Mouse (Mus musculus): Measurements from ENCODE around the gene Safb2.
A peak's percentile ranks its signal among the peaks of the same experiment; 100 is the strongest.

Safb2 gene

DNA sequence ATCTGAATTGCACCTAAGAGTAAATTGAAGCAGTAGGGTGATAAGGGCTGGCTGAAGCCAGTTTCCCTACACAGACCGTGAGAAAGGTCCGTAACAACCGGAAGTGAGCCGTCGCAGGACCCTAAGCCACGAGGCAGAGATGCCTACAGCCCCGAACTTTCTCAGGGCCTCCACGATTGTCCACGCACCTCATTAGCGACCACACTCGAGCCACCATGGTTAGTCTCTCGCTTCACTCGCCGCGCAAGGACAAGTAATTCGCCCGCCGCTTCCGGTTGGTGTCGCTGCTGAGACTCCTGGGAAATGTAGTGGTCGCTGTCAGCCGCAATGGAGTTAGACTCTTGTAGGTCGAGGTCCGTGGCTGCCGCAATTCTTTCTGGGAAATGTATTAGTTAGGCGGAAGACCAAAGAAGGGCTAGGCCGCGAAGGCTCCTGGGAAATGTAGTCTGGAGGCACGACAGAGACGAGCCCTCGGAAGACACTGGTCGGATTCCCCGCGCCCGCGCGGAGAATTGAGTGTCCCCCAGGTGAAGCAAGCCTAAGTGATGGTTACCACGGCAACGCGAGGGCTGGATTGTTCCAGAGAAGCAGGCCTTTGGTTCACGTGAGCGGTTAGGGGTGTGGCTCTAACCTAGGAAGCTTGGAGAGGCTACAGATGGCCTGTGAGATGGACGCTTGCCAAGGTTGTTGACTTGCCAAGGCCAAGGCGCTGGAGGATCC, 25.2 kb upstream of the Safb2 start, which contains the start of gene 2410015M20Rik:
TSS of gene 2410015M20Rik (minus strand) at position 320 of the 720 bp plus-strand sequence.
- DNase-seq (ENCODE audit: low read depth) = peak; percentile 95

DNA sequence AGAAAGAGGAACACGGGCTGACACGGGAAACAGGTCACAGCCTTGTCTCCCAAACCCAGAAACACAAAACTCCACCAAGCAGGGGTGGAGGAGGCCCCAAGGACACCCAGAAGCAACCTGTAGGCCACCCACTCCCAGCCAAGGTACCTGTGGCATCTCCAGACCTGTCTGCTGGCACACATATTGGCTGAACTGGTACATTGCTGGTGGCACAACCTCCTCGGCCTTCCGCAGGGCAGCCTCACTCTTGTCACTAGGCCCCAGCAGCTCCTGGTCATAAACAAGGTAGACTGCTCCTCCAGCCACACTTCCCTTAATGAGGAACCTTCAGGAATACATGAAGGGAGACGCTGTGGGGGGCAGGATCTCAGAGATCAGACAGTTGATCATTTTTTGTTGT, 24.3 kb upstream of the Safb2 start:
- DNase-seq (ENCODE audit: low read depth) = no peak

DNA sequence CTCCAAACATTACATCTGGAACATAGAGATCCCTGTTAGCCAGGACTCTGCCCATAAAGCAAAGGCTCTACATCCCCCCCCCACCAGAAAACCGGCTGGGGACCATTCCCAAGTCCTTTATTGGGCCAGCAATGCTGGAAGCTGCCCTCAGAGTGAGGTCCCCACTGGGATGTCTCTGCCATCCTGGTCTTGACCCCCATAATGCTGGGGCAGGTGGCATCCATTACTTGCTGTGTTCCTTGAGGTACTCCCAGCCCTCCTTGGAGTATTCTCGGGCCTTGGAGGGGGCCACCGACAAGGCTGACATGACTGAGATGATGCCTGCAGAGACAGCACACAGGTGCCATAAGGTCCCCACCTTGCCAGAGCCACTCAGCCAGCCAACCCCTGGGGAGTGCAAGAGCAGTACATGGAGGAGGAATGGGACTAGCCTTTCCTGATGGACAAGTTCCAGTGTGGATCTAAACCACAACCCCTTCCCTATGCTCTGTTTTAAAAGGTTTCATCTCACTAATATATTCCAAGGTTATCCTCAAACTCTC, 23.2 kb upstream of the Safb2 start:
- no peak for DNase-seq (ENCODE audit: low read depth)

DNA sequence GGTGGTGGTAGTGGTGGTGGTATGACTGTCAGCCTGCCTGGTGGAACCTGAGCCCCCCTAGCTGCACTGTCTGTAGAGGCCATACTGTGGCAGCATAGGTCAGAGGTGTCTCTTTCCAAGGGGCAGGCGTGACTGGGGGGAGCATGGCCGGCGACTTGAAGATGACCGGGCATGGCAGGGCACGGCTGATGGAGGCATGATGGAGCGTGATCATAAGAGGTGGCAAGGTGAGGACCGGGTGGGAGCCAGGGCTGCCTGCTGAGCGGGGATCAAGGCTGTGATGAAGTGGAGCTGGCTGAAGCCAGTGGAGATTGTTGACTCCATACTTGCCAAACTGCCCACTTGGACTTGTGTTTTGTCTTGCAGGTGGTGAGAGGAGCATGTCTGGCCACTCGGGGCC, 21.0 kb upstream of the Safb2 start:
- no peak for DNase-seq (ENCODE audit: low read depth)

DNA sequence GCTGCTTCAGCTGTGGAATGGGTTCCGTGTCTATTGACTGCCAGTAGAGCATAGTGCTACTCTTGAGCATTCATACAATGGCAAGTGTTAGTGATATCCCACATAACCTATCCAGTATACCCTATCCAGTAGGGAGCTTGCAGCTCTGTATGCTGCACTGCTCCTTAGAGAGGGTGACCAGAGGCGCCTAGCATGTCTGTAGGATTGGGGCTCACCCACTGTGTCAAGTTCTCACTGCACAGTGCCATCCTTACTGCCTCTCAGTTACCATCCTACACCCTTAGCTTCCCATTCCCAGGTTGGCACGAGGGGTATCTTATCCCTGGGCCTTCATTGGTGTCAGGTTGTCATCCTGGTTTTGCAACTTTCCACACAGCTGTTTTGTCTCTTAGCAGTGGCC, 20.0 kb upstream of the Safb2 start:
- no peak for DNase-seq (ENCODE audit: low read depth)

DNA sequence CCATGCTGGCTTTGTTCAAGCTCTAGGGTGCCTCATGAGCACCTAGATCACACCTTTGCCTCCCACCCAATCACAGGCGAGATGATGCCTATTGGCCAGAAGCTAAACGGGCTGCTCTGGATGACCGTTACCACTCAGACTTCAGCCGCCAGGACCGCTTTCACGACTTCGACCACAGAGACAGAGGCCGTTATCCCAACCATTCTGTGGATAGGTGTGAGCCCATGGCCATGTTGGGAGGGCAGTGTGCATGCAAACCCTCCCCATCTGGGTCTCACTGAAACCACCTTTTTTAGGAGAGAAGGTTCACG, 19.6 kb upstream of the Safb2 start:
- no peak for DNase-seq (ENCODE audit: low read depth)

DNA sequence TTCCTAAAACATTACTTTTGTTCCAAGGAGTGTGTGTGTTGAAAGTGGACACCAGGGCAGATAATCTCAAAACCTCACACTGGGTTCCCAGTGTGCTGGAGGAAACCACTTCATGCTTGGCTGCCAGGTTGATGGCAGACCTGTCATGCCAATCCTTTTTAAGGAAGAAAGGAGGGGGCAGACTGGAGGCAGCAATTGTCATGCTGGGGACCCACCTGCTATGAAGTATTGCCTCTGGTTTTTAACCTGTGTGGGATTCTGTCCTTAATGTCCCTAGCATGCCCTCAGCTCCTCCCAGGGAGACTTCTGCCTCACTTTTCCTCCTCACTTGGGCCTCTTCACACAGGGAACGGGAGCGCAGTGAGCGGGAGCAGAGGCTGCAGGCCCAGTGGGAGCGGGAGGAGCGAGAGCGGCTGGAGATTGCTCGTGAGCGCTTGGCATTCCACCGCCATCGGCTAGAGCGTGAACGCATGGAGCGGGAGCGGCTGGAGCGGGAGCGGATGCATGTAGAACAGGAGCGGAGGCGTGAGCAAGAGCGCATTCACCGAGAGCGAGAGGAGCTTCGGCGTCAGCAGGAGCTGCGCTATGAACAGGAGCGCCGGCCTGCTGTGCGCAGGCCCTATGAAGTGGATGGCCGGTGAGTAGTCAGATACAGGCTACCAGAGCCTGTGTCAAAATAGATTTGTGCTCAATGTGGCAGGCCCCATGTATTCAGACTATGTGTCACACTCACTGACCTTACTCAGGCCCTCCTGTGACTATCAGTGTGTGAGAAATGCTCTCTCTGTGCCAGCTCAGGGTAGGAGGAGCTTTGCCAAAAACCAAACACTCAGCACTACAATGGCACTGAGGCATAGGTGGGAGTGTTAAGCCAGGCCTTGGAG, 19.0 kb upstream of the Safb2 start:
- DNase-seq (ENCODE audit: low read depth) = no peak

DNA sequence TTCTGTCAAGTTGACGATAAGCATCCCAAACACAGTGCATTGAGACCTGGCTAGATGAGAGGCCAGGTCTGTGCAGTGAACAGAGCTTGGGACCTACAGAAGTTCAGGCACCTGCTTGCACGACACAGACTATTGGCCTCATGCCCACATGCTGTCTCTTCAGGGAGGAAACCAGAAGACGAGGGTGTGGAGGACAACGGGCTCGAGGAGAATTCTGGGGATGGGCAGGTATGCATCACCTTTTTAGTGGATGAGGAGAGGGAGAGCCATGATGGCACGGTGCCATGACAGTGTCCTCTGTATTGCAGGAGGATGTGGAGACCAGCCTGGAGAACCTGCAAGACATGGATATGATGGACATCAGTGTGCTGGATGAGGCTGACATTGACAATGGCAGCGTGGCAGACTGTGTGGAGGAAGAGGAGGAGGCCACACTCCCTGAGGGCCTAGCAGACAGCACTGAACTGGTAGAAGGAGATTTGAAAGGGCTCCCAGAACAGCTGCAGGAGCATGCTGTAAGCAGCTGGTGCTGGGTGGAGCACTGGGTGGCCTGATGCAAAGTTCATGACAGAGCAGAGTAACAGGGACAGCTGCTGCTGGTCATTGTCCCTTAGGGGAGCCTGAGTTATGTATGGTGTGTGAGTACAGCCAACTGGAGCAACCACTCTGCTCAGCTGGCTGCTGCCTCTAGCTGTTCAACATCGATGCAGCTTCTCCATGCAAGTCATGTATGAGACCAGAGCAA, 9.3 kb upstream of the Safb2 start:
- DNase-seq (ENCODE audit: low read depth) = no peak

DNA sequence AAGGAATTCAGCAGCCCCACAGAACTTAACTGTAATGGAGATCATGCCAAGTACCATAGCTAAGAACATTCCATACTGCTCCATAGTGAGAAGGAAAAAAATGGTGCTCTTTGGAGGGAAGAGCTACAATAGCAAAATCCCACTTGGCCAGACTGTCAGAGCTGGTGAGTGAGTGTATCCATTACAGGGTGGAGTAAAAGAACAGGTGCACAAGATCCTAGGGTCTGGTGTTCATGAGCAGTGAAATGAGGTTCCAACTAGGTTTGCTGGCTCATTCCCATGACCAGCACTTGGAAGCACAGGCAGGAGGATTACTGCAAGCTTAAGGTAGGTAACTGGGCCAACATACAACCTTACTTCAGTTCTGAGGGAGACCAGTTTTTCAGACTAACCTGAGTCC, 8.2 kb upstream of the Safb2 start:
- no peak for DNase-seq (ENCODE audit: low read depth)

DNA sequence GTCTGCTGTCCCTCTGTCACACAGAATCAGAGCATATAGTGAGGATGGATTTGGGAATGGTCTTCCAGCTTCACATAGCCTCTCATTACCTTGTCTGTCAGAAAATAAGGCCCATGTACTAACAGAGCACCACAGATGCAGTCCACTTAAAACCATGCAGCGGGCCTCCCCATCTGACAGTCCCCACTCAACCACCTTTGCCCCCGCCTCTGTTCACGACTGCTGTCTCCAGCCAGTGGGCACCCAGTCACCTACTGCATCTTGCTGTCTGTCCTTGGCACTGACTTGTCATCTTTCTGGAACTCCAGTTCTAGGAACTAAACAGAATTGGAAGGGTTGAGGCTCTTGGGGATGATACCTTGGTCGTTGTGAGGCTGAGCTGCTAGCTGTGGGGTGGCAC, 4.5 kb upstream of the Safb2 start:
- DNase-seq (ENCODE audit: low read depth) = no peak

DNA sequence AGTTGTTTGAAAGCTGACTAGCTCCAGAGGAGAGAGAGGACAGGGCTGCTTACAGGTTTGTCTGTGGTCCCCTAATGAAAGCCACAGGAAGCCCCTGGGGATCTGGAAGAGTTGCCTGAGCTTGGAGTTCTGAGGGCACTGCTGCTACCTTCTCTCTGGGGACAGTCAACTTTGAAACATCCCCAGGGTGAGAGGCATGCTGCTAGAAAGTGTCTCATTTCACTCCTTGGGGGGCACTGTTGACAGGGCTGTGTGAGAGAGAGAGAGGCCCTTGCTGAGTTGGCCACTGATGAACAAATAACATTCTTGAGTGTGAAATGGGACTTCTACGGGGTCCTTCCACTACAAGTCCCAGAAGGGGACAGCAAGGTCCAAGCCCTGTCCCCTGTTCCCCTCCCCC, 3.4 kb upstream of the Safb2 start:
- DNase-seq (ENCODE audit: low read depth) = no peak

DNA sequence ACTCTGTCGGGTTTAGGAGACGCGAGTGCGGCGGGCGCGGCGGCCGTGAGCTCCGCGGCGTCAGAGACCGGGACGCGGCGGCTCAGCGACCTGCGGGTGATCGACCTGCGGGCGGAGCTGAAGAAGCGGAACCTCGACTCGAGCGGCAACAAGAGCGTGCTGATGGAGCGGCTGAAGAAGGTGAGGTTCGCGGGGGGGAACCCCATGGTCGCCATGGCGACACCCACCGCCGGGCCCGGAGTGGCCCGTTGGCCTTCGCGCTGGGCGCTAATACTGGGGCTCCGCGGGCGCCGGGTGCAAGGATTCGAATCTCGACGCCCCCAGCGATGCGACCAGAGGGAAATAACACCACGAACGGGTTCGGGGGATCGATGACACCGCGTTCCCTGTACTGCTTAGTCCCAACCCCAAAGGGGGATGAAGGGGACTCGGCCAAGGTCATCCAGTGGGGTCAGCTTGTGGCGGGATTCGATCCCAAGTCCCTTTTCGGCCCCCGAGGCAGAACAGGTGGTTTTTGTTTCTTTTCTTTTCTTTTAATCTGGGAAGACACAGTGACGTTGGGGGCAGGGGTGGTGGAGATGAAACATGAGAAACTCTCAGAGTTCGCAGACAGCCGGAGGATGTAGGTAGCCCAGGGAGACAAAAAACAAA, 911 bp upstream of the Safb2 start:
- DNase-seq (ENCODE audit: low read depth) = peak; percentile 74

DNA sequence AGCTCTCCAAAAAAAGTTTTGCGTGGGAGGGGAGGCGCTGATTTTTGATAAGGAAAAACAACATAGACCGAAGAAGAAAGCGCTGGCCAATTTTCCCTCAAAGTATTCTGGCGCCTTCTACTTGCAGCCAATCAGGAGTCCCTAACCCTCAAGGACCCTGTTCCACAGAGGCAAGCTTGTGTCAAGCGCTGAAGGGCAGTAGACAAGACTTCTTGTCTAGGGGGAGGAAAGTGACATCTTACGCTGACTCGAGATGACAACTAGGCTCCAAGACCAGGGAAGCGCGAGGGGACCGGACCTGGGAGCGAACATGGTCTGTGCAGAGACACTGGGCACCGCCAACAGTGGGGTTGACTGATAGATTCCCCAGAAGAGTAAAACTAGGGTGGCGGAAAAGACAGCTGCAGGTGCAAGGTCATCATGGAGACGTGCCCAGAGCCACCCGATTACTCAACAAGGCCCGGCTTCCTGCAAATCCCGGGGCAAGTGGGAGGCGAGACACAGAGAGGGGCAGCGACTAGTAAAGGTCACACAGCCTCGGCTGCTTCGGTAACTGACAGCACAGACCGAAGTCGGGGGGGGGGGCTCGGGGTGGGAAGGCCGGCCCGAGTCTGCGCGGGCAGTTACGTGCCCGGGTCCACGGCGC, 651 bp downstream of the Safb2 start:
- DNase-seq (ENCODE audit: low read depth) = no peak

DNA sequence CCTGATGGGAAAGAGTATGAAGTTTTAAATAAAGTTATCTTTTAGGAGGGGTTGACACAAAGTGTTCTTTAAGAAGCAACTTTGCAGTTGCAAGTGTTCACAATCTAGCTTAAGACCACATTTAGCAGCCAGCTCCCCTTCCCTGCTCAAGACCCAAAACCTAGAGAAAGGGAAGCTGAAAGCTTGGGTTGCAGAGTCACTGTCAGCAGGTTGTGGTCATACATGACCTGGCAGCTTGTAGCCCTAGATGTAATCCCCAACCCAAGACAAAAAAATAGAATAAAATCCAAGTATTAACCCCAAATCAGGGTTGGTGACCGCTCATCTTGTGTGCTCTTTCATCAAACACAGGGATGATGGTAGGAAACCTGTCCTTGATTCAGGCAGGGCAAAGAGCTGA, 1.3 kb downstream of the Safb2 start:
- DNase-seq (ENCODE audit: low read depth) = no peak

DNA sequence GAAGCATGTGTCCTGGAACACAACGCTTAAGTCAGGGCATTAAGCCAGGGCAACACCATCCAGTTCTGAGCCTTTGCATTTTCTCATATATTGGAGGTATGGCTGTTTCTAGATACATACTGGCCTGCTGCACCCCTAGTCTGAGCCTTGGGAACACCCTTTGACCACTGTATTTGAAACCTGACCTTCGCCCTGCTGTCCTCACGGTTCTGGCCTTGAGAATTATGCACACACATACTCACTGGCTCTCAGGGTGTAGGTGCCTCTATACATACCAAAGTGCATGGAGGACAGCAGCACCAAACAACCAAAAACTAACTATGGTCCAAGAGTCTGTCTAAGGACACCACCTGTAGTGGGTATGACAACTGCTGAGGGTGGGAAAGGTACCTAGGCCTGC, 11.4 kb downstream of the Safb2 start:
- DNase-seq (ENCODE audit: low read depth) = no peak

DNA sequence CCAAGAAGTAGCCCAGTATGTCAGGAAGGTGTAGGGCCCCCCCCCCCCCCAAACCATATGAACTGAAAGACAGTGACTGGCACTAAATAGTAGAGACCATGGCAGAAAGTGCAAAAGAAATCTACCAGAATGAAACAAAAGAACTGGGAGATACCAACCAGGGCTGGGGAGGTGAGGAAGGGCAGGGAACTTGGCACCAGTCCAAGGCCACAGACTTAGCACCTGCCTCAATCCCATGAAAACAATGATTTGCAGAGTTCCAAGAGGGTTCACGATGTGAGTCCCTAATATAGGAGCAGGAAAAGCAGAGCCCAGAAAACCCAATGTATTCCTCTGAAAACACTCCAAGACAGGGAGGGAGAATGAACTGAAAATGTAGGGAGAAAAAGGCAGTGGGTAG, 12.2 kb downstream of the Safb2 start:
- no peak for DNase-seq (ENCODE audit: low read depth)

DNA sequence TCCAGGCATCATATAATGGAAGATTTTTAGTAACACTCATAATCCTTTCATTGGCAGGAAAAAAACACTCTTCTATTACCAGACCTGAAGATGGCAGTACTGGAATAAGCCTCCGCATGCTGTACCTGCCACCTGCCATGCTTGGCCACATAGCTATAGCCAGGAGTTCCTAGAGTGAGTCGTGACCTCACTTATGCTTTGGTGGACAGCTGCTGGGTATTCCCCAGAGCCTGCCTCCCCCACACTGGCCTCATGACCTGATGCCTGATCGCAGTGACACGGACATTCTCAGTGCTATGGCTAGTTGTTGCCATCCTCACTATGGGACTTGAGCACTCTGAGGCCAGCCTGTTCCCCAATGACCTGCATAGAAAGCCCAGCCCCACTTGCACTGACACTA, 14.1 kb downstream of the Safb2 start:
- no peak for DNase-seq (ENCODE audit: low read depth)

DNA sequence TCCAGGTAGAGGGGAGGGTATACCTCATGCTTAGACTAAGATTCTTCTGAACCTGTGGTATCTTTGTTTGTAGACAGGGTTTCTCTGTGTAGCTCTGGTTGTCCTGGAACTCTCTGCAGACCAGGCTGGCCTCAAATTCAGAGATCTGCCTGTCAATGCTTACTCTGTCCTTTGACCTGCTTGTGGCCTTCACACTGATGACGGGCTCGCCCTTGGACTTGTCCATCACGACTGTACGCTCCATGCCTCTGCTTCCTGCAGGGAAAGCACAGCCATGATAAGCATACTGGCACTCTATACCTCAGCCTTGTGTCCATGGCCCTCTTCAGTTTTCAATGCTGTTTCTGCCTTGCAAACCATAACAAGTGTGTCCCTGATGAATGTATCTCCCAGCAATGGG, 17.0 kb downstream of the Safb2 start:
- no peak for DNase-seq (ENCODE audit: low read depth)

DNA sequence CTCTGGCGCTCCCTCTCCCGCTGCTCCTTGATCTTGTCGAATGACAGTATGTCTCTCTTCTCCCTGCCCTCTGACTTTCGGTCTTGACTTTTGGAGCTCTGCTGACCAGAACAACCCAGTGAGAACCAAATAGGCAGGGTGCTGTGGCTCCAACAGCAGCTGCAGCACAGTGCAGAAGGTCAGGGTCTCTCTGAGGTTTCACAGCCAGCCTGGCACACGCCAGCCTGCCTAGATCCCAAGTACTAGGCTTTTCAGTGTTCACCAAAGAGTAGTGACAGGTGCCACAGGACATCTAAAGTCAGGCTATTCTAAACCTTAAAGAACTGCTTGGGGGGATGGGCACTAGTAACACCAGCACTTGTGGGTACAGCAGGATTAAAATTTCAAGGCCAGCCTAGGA, 17.5 kb downstream of the Safb2 start:
- DNase-seq (ENCODE audit: low read depth) = no peak

DNA sequence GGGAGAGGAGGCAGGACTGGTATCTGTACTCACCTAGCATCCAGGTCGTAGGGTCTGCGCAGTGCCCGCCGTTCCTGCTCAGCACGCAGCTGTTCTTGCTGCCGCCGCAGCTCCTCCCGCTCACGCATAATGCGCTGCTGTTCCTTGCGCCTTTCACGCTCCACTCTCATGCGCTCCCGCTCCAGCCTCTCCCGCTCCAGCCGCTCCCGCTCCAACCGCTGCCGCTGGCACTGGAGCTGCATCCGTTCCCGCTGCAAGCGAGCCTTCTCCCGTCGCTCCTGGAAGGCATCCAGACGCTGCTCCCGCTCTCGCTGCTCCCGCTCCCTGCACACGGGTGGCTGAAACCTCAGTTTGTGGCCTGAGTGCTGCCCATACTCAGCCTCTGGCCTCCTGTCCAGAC, 18.1 kb downstream of the Safb2 start:
- DNase-seq (ENCODE audit: low read depth) = no peak

DNA sequence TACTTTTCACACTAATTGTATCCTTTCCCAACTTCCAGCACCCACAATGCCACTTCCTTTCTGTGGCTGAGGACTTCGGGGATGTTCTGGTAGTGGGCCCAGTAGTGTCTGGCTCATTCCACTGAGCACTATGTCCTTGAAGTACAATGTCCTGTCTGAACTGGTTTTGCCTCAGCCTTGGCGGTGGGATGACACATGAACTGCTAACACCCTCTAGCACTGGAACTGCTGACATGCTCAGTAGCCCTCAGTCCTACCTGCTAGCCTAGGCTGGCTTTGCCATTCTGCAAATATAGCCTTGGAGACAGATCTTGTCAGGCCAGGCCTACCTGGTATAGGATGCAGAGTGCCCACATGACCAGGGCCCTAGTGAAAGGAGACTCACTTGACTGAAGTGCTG, 22.5 kb downstream of the Safb2 start:
- DNase-seq (ENCODE audit: low read depth) = no peak

DNA sequence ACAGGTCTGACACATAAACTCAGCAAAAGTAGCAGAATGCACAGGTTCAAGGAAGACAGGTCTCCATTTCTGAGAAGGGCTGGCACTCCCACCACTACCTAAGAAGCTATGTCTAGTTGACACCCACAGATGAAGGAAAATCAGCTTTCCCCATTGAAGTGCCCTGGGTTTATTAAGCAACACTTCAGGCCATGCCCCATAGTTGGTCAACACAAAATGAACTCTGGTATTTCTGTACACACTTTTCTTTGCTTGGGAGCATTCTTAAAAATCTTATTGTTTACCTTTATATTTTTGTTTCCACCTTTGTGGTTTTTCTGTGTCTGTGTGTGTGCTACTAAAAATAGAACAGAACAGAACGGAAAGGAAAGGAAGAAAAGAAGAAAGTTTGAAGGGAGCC, 24.3 kb downstream of the Safb2 start:
- DNase-seq (ENCODE audit: low read depth) = no peak

Measured in naive thymus-derived CD4-positive, alpha-beta T cell, adult 2 months (primary cell).